Mouse (Mus musculus): ENCODE measurements around the gene Schip1. TPM values are rescaled to one million over a fixed set of nuclear protein-coding genes. Genes with fewer than 3 reads are reported as not detected.

Schip1 gene
- total and polyA plus RNA-seq, 2 experiments from 2014 or later = 108 to 157 TPM

DNA sequence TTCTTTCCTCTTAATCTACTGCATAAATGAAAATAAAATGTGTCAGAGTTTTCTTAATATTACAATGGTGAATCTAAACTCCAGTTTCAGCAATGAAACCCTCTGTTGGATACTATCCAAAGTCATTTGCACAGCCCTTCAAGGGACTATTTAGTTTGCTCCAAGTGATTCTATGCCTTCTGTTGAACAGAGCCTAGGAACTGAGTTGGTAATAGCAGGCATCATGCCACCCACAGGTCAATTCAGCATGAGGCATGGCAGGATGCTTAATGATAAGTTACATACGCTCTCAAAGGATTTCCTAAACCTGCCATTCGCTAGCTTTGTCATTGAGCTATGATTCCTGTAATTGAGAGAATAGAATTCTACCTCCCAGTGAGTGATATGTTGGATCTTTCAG lies 219.9 kb downstream of the Schip1 start:
- TF ChIP-seq CTCF (IDR thresholded peaks at IDR 0.05) = no peak
- H3K9ac ChIP-seq (replicated peaks; ENCODE audit: low read length, poor library complexity, severe bottlenecking) = no peak overlapping the region
- DNase-seq (ENCODE audit: low spot score) (peak; percentile 39), ATAC-seq (ENCODE audit: low FRiP score) (no peak)
- no peak overlapping the region for H3K27ac ChIP-seq (ENCODE audit: low read depth, low read length)
- H3K27me3 ChIP-seq (ENCODE audit: insufficient read depth, low read length) = no peaks in the 10 kb centered on the region
- no peaks in the 10 kb centered on the region for H3K36me3 ChIP-seq (ENCODE audit: insufficient read depth, low read length)
- WGBS = 72% methylated on average over 2 of the region's 2 CpGs
- no peaks in the 10 kb centered on the region for H3K9me3 ChIP-seq (ENCODE audit: low read length)
- H3K4me3 ChIP-seq (ENCODE audit: low read depth, low read length) = no peak overlapping the region
- H3K4me2 ChIP-seq (ENCODE audit: low read depth, low read length, poor library complexity, severe bottlenecking) = no peak overlapping the region
- no peaks in the 10 kb centered on the region for H3K4me1 ChIP-seq (ENCODE audit: insufficient read depth, low read length)

DNA sequence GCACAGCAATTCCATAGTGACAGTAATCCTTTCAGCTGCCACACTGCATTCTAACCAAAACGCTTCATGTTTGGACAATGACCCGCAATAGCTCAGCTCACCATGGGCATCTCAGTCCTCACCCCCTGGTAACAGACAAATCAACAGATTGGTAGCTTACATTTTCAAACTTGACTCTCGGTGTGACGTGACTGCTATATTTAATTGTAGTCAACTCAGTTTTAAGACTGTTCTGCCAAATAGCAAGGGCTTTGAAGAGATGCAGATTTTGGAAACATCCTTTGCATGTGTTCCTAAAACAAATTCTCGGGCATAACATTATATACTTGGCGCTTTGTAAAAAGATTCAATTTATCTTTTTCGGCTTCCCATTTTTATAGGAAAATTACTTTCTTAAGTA lies 232.2 kb downstream of the Schip1 start:
- TF ChIP-seq CTCF (IDR thresholded peaks at IDR 0.05) = no peak
- Histone ChIP-seq H3K4me3 (ENCODE audit: low read depth, low read length) (no peak overlapping the region), H3K4me1 (ENCODE audit: insufficient read depth, low read length) (no peaks in the 10 kb centered on the region), H3K9me3 (ENCODE audit: low read length) (no peaks in the 10 kb centered on the region), H3K4me2 (ENCODE audit: low read depth, low read length, poor library complexity, severe bottlenecking) (no peak overlapping the region), H3K36me3 (ENCODE audit: insufficient read depth, low read length) (no peaks in the 10 kb centered on the region), H3K9ac (replicated peaks; ENCODE audit: low read length, poor library complexity, severe bottlenecking) (no peak overlapping the region), H3K27me3 (ENCODE audit: insufficient read depth, low read length) (no peaks in the 10 kb centered on the region), H3K27ac (ENCODE audit: low read depth, low read length) (no peak overlapping the region)
- 65% methylated on average over 7 of the region's 7 CpGs for WGBS
- ATAC-seq (ENCODE audit: low FRiP score) (no peak), DNase-seq (ENCODE audit: low spot score) (no peak)

DNA sequence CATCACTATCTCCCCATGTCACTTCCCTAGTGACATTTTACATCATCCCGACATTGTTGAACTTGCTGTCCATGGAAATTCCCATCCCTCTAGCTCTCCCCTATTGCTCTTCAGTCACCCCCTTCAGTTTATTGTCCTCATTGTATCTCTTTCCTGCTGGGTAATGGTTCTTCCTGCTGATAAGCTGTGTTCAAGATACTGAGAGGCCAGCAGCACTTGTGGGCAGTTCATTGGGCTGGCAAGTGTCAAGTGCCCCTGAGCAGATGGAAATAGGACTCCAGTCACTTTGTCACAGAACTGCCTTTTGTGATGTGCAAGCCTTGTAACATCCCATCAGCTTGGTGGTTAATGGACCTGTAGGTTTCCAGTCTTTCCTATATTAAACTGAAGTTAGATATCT lies 241.0 kb downstream of the Schip1 start:
- DNase-seq (ENCODE audit: low spot score) = no peak
- Histone ChIP-seq H3K36me3 (ENCODE audit: insufficient read depth, low read length) (no peaks in the 10 kb centered on the region), H3K4me2 (ENCODE audit: low read depth, low read length, poor library complexity, severe bottlenecking) (no peak overlapping the region), H3K4me1 (ENCODE audit: insufficient read depth, low read length) (no peaks in the 10 kb centered on the region), H3K27ac (ENCODE audit: low read depth, low read length) (no peak overlapping the region), H3K4me3 (ENCODE audit: low read depth, low read length) (no peak overlapping the region), H3K9ac (replicated peaks; ENCODE audit: low read length, poor library complexity, severe bottlenecking) (no peak overlapping the region), H3K27me3 (ENCODE audit: insufficient read depth, low read length) (no peaks in the 10 kb centered on the region), H3K9me3 (ENCODE audit: low read length) (no peaks in the 10 kb centered on the region)
- WGBS = 48% methylated on average over 1 of the region's 1 CpGs
- no peak for ATAC-seq (ENCODE audit: low FRiP score)
- TF ChIP-seq CTCF (IDR thresholded peaks at IDR 0.05) = no peak

DNA sequence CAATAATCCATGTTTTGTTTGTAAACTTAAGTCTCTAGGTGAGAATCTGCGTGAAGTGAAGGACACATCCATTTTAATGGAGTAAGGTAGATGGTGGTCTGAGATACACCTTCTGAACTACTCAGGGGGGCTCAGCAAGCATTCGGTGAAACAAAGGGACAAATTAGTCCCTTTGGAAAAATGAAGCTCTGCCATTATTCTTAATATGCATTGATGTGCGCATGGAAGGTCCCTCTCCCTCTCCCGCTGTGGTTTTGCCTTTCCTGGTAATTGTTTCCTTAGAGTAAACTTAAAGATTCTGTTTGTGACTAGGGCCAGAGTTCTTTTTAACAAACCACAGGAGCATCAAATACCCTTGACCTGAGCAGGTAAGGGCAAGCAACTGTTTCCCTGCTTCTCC lies 242.1 kb downstream of the Schip1 start:
- TF ChIP-seq CTCF (IDR thresholded peaks at IDR 0.05) = no peak
- no peak overlapping the region for H3K4me3 ChIP-seq (ENCODE audit: low read depth, low read length)
- H3K9me3 ChIP-seq (ENCODE audit: low read length) = no peaks in the 10 kb centered on the region
- no peaks in the 10 kb centered on the region for H3K4me1 ChIP-seq (ENCODE audit: insufficient read depth, low read length)
- H3K4me2 ChIP-seq (ENCODE audit: low read depth, low read length, poor library complexity, severe bottlenecking) = no peak overlapping the region
- H3K27ac ChIP-seq (ENCODE audit: low read depth, low read length) = no peak overlapping the region
- H3K9ac ChIP-seq (replicated peaks; ENCODE audit: low read length, poor library complexity, severe bottlenecking) = no peak overlapping the region
- WGBS = 37% methylated on average over 4 of the region's 4 CpGs
- no peak for ATAC-seq (ENCODE audit: low FRiP score)
- no peaks in the 10 kb centered on the region for H3K36me3 ChIP-seq (ENCODE audit: insufficient read depth, low read length)
- no peak for DNase-seq (ENCODE audit: low spot score)
- no peaks in the 10 kb centered on the region for H3K27me3 ChIP-seq (ENCODE audit: insufficient read depth, low read length)

- Histone ChIP-seq H3K36me3 (ENCODE audit: insufficient read depth, low read length) (no peaks in the 10 kb centered on the region), H3K4me2 (ENCODE audit: low read depth, low read length, poor library complexity, severe bottlenecking) (no peak overlapping the region), H3K27me3 (ENCODE audit: insufficient read depth, low read length) (no peaks in the 10 kb centered on the region), H3K9ac (replicated peaks; ENCODE audit: low read length, poor library complexity, severe bottlenecking) (no peak overlapping the region), H3K27ac (ENCODE audit: low read depth, low read length) (no peak overlapping the region), H3K4me3 (ENCODE audit: low read depth, low read length) (no peak overlapping the region), H3K4me1 (ENCODE audit: insufficient read depth, low read length) (no peaks in the 10 kb centered on the region), H3K9me3 (ENCODE audit: low read length) (no peaks in the 10 kb centered on the region)
- DNase-seq (ENCODE audit: low spot score) = no peak
- no peak for TF ChIP-seq CTCF (IDR thresholded peaks at IDR 0.05)
- ATAC-seq (ENCODE audit: low FRiP score) = no peak
- WGBS = 53% methylated on average over 6 of the region's 6 CpGs
Observed at GRCm38 (mm10) chr3:68325575-68325974, 261.0 kb downstream of the Schip1 start.

DNA sequence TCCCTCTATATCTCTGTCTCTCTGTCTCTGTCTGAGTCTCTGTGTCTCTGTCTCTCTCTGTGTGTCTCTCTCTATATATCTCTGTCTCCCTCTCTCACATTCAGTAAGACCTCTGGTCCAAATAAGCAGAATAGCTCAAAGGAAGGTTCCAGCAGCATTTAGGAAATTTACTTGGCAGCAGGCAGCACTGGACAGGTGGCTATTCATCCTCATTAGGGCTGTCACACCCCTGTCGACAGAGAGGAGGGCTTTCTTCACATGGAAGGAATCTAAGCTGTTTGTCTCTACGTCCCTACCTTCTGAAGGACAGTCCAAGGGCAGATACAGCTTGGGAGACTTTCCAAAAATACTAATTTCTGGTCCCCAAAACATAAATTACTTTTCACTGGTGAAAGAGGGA lies 267.9 kb downstream of the Schip1 start:
- 54% methylated on average over 2 of the region's 2 CpGs for WGBS
- TF ChIP-seq CTCF (IDR thresholded peaks at IDR 0.05) = no peak

More for the DNA sequence above, 267.9 kb downstream of the Schip1 start:
- no peak overlapping the region for H3K27ac ChIP-seq (ENCODE audit: low read depth, low read length)
- no peak overlapping the region for H3K4me2 ChIP-seq (ENCODE audit: low read depth, low read length, poor library complexity, severe bottlenecking)
- H3K4me3 ChIP-seq (ENCODE audit: low read depth, low read length) = no peak overlapping the region
- no peak for DNase-seq (ENCODE audit: low spot score)
- H3K9ac ChIP-seq (replicated peaks; ENCODE audit: low read length, poor library complexity, severe bottlenecking) = no peak overlapping the region
- no peaks in the 10 kb centered on the region for H3K36me3 ChIP-seq (ENCODE audit: insufficient read depth, low read length)
- no peaks in the 10 kb centered on the region for H3K9me3 ChIP-seq (ENCODE audit: low read length)
- H3K27me3 ChIP-seq (ENCODE audit: insufficient read depth, low read length) = no peaks in the 10 kb centered on the region
- ATAC-seq (ENCODE audit: low FRiP score) = no peak
- H3K4me1 ChIP-seq (ENCODE audit: insufficient read depth, low read length) = no peaks in the 10 kb centered on the region
